Mouse (Mus musculus) intestine, postnatal 0 days (tissue): ENCODE results near the gene Kank1. TPM values are rescaled to one million over a fixed set of nuclear protein-coding genes. Genes with fewer than 3 reads are reported as not detected.

ENCODE experiments used
- ATAC-seq: fragments of 200-750 bp; cut with Nextera tagmentation; 2 replicates; pipeline ENCODE4 v1.8.0; 2017; ENCODE audit warnings: mild to moderate bottlenecking, moderate TSS enrichment, moderate library complexity
- H3K27ac ChIP-seq: fragments of 300-500 bp; sonication (generic); 2 replicates; pipeline ENCODE4 v1.5.1; 2014; ENCODE audit warnings: mild to moderate bottlenecking, low read depth, low read length, moderate library complexity
- H3K27me3 ChIP-seq: fragments of 300-500 bp; sonication (generic); replicated peaks from 2 replicates; pipeline ENCODE4 v1.6.1; 2014; ENCODE audit warnings: low read length, mixed read lengths; ENCODE audit not compliant: control insufficient read depth, insufficient read depth
- H3K36me3 ChIP-seq: fragments of 300-500 bp; sonication (generic); 2 replicates; pipeline ENCODE4 v1.6.1; 2014; ENCODE audit warnings: mild to moderate bottlenecking, moderate library complexity; ENCODE audit not compliant: control insufficient read depth, insufficient read depth
- H3K4me1 ChIP-seq: fragments of 300-500 bp; sonication (generic); replicated peaks from 2 replicates; pipeline ENCODE4 v1.6.1; 2014; ENCODE audit warnings: antibody characterized with exemption, low read length, mixed read lengths; ENCODE audit not compliant: control insufficient read depth, insufficient read depth
- H3K4me2 ChIP-seq: fragments of 300-500 bp; sonication (generic); replicated peaks from 2 replicates; pipeline ENCODE4 v1.6.1; 2014; ENCODE audit warnings: low read depth, mild to moderate bottlenecking, moderate library complexity
- H3K4me3 ChIP-seq: fragments of 300-500 bp; sonication (generic); 2 replicates; pipeline ENCODE4 v1.5.1; 2014; ENCODE audit warnings: low read depth, low read length
- H3K9ac ChIP-seq: fragments of 300-500 bp; sonication (generic); 2 replicates; pipeline ENCODE4 v1.6.1; 2014; ENCODE audit warnings: mild to moderate bottlenecking, low read depth, low read length
- H3K9me3 ChIP-seq: fragments of 300-500 bp; sonication (generic); 2 replicates; pipeline ENCODE4 v1.6.1; 2016; ENCODE audit warnings: mixed run types; ENCODE audit not compliant: control insufficient read depth
- CTCF ChIP-seq: sonication (generic); IDR thresholded peaks from 2 replicates; pipeline ENCODE4 v1.5.1; 2016; ENCODE audit warnings: low read depth, mild to moderate bottlenecking, control low read depth, antibody characterized with exemption, moderate library complexity
- WGBS: fragments of 180-500 bp; shearing (Covaris S2); extraction: QIAGEN DNeasy Blood & Tissue Kit; methylation state at CpG from one replicate; pipeline ENCODE4 v1.1.7; 2014; 5-methylcytosine and 5-hydroxymethylcytosine counted together
- polyA plus RNA-seq: library from polyadenylated mRNA; unstranded; fragments of >200 nt; fragmentation: Nextera tagmentation; extraction: Ambion mirVana; gene quantifications from 2 replicates; pipeline ENCODE4 v1.2.1, GENCODE M21; 2015

Kank1 gene
- polyA plus RNA-seq, 1 experiment from 2014 or later: 6.0 TPM

DNA sequence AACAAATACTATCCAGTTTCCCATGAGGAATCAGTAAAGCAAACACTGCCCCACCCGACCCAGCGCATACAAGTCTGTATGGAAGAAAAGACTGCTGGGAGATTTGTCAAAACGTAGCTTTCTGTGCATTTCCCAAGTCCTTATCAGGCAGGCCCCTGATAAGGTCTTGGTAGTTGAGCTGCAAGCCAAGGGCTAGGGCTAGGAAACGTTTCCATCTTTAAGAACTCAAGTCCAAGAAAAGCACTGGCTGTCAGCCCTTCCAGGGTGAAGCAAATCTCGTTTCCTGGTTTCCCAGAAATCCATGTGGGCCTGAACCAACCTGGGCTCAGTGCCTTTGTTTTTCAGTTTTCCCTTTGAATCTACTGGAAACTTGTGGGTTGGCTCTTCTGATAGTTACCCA lies 110.7 kb downstream of the Kank1 start:
- no peak overlapping the region for H3K4me3 ChIP-seq
- no peaks in the 10 kb centered on the region; the same call in 1 of the 2 replicates for H3K36me3 ChIP-seq
- no peak overlapping the region; the same call in 1 of the 2 replicates for H3K4me2 ChIP-seq
- no peaks in the 10 kb centered on the region for H3K9me3 ChIP-seq
- no peak overlapping the region for H3K27ac ChIP-seq
- no peak for ATAC-seq
- no peaks in the 10 kb centered on the region for H3K27me3 ChIP-seq
- 29% methylated on average over 5 of the region's 5 CpGs for WGBS
- no peak for TF ChIP-seq CTCF
- peaks cover 8% of the 10 kb centered on the region; the same call in 1 of the 2 replicates for H3K4me1 ChIP-seq
- no peak overlapping the region for H3K9ac ChIP-seq

DNA sequence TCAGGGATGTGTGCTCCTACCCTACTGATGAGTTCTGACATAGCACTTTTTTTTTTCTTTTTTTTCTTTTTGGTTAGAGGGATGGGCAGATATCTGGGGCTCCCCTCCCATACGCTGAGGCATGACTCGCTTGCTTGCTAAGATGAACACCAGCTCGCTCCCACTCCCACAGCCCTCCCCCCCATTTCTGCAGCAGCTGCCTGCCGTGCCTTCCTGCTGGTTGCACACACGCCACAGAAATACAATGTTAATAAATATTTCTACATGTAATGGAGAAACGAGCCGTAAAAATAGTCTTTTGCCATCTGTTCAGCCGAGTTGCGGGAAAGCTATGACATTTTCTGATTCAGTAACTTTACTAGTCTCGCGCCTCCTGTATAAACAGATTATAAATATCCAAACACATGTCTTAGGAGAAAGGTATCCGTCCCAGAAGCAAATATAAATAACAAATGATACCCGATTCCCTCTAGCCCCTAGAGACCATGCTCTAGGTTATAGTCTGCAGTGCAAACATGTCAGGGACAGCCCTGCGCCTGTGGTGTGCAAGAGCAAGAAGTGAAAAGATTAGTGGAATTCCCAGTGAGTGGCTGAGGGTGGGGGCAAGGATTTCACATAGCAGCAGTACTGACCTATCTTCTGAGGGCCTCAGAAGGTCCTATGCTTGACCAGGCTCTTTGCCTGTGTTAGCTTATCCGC lies 114.6 kb downstream of the Kank1 start:
- Histone ChIP-seq H3K27ac (no peak overlapping the region), H3K4me2 (0 out of 2 replicates have a peak overlapping the region, but pooled peaks have one; percentile 17), H3K36me3 (no peaks in the 10 kb centered on the region; the same call in 1 of the 2 replicates), H3K4me1 (no peaks in the 10 kb centered on the region), H3K4me3 (no peak overlapping the region), H3K27me3 (no peaks in the 10 kb centered on the region), H3K9ac (no peak overlapping the region), H3K9me3 (no peaks in the 10 kb centered on the region)
- WGBS: 56% methylated on average over 15 of the region's 15 CpGs
- TF ChIP-seq CTCF: no peak
- ATAC-seq: no peak

DNA sequence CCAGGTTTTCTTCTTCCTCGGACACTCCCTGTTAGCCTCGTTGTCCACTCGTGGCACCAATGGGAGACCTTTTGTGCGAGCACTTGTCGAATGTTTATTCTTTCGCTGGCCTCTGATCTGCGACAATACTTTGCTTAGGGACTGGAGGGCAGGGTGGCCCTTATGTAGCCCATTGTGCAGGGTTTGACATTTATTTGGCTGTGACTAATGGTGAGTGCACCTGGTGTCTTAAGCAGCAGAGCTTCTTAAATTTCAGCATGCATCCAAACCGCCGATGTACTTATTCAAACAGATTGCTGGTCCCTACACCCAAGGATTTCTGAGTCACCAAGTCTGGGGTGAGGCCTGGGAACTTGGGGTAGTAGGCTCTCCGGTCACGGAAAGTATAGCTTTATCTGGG lies 120.3 kb downstream of the Kank1 start:
- 59% methylated on average over 11 of the region's 11 CpGs for WGBS
- no peak for ATAC-seq
- Histone ChIP-seq H3K9me3 (no peaks in the 10 kb centered on the region), H3K9ac (no peak overlapping the region), H3K27ac (no peak overlapping the region), H3K4me1 (no peaks in the 10 kb centered on the region), H3K4me3 (no peak overlapping the region), H3K4me2 (no peak overlapping the region), H3K27me3 (no peaks in the 10 kb centered on the region), H3K36me3 (no peaks in the 10 kb centered on the region; the same call in 1 of the 2 replicates)
- TF ChIP-seq CTCF: no peak

DNA sequence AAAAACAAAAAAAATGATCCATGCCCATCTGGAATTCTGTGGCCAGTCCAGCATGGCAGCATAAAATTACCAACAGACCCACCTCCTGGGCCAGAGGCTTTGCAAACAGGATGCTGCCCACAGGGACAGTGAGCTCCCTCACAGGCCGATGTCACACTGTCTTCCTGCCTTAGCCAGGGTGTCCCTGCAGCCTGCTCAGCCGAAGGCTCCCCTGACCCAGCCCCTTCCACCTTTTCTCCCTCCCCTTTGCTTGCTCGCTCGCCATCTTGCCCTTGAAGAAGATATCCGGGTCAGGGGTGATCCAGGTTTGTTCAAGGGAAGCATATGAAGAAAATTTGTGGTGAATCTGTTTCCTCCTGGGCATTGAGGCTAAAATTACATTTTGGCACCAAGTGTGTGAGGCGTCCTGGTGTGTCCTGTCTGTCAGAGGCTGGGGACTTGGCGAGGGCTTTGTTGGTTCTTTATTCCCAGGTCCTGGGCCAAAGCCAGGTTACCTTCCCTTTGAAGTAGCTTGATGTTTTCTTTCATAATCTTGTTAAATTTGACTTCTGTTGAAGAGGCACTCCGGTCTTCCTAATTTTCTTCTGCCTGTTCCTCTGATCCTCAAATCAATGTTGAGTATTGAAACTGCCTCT lies 121.8 kb downstream of the Kank1 start:
- Histone ChIP-seq H3K4me2 (no peak overlapping the region), H3K4me1 (no peaks in the 10 kb centered on the region), H3K9ac (no peak overlapping the region), H3K4me3 (no peak overlapping the region), H3K36me3 (no peaks in the 10 kb centered on the region; the same call in 1 of the 2 replicates), H3K9me3 (no peaks in the 10 kb centered on the region), H3K27me3 (no peaks in the 10 kb centered on the region), H3K27ac (no peak overlapping the region)
- TF ChIP-seq CTCF: no peak
- WGBS: 71% methylated on average over 8 of the region's 8 CpGs
- ATAC-seq: no peak

DNA sequence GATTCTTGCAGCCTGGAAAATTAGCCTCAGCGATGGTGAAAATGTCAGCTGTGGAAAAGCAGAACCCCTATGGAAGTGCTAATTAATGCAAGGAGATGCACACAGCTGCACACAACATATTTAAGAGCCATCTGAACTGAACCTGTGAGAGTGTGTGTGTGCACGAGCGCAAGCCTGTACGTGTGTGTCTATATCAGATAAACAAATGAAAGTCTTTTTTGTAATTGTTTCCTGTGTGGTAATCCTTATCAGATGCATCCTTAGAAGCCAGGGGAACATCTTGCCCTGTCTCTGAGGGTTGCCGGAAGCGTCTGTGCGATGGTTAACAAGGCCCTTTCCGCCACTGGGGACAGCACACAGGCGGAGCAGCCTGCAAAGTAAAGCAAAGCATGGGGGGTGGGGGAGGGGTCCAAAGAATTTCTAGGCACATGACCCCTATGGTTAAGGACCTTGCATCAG lies 123.8 kb downstream of the Kank1 start:
- WGBS: 60% methylated on average over 9 of the region's 9 CpGs
- no peak for ATAC-seq
- peak; percentile 29; the same call in 1 of the 2 replicates for TF ChIP-seq CTCF
- Histone ChIP-seq H3K4me2 (no peak overlapping the region), H3K9ac (no peak overlapping the region), H3K36me3 (no peaks in the 10 kb centered on the region; the same call in 1 of the 2 replicates), H3K27ac (no peak overlapping the region), H3K4me3 (no peak overlapping the region), H3K27me3 (no peaks in the 10 kb centered on the region), H3K4me1 (no peaks in the 10 kb centered on the region), H3K9me3 (no peaks in the 10 kb centered on the region)

DNA sequence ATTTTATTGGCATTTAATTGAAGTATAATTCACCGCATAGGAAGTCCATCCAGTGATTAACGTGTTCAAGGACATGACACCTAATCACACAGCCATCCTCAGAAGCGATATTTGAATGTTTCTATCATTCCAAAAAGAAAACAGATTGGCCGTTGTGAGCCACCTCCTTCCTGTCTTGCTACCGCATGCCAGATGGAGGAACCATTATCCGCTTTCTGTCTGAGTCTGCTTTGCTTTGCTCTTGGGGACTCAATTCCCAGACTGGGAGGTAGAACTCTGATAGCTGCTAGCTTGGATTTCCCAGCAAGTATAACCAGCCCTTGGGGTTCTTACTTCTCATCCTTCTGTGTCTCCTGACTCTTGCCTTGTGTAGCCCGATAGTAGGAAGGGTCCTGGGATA lies 125.2 kb downstream of the Kank1 start:
- no peak for ATAC-seq
- Histone ChIP-seq H3K4me1 (no peaks in the 10 kb centered on the region), H3K9me3 (no peaks in the 10 kb centered on the region), H3K4me2 (no peak overlapping the region), H3K27me3 (no peaks in the 10 kb centered on the region), H3K9ac (no peak overlapping the region), H3K27ac (no peak overlapping the region), H3K36me3 (no peaks in the 10 kb centered on the region; the same call in 1 of the 2 replicates), H3K4me3 (no peak overlapping the region)
- TF ChIP-seq CTCF: no peak
- 77% methylated on average over 7 of the region's 7 CpGs for WGBS
